Mouse (Mus musculus): Measurements from ENCODE around the gene Bbip1. TPM values are rescaled to one million over a fixed set of nuclear protein-coding genes. Genes with fewer than 3 reads are reported as not detected.

The Bbip1 gene
- 3.1 and 9.0 TPM in 2 replicates for polyA plus RNA-seq (2012; rRNA removed; ENCODE audit: low replicate concordance)

DNA sequence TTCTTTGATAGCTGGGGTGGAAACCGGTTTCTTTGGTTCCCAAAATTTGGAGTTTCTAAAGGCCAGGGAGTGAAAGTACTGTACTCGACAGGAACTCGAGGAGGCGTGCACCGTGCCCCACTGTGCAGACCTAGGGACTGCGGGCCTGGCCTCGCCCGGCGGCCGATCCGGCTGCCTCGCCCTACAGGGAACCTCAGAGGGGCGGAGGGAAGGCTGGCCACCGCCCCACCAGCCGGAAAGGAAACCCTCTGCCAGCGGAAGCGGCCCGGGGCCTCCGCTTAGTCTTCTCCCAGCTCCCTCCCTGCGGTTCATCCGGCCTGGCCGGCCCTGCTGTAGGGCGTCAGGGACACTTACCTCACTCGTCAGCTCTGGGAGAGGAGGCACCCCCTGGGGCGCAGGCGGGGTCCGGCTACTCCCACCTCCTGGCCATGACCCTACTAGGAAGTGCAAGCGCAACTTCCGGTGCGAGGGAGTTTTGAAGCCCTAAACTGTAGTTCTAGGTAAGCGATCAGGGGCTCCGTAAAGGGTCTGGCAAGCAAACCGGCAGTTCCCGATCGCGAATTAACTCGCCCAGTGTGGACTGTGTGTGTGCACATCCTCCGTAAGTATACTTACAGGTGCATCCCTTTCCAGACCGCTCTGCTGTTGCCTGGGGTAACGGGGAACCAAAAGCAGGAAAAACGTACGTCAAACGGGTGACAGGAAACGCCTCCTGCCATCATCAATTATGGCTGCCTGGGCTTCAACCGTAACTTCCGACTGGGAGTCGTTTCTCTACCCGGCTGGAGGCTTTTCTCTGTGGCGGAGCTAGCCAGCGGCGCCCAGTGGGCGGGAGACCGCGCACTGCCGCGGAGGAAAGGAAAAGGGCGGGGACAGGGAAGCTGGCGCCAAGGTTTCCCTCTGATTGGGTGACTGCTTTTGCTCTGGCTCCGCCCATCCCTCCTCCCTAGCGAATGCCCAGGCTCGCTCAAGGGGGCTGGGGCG is at the start of gene Bbip1, which contains the start of gene Shoc2:
Gene Bbip1, minus strand, starts transcription at position 826 of the 984 bp plus-strand sequence.
Gene Shoc2, plus strand, starts transcription at position 505 of the 984 bp plus-strand sequence.

GRCm38 (mm10) chr19:53892061-53892460 is 52.4 kb downstream of the Bbip1 start, which contains the start of gene Pdcd4:
TSS of gene Pdcd4 (plus strand) at chr19:53892231.

Other genes with a start within 250 kb of the Bbip1 start
- 6.8 and 9.5 TPM in 2 replicates for gene Pdcd4, start 52.4 kb downstream of the Bbip1 start, polyA plus RNA-seq (2012; rRNA removed; ENCODE audit: low replicate concordance)
- 8.7 and 29.4 TPM in 2 replicates for gene Shoc2, start 321 bp downstream of the Bbip1 start, polyA plus RNA-seq (2012; rRNA removed; ENCODE audit: low replicate concordance)
- 6.4 and 10.8 TPM in 2 replicates for gene Adra2a, start 99.5 kb upstream of the Bbip1 start, polyA plus RNA-seq (2012; rRNA removed; ENCODE audit: low replicate concordance)